Mouse (Mus musculus): Measurements from ENCODE around the gene Limd1. TPM values are rescaled to one million over a fixed set of nuclear protein-coding genes. Genes with fewer than 3 reads are reported as not detected.

Limd1 gene
- polyA plus RNA-seq, 1 experiment from 2014 or later: 53.3 TPM

- ATAC-seq (ENCODE audit: insufficient number of reproducible peaks, low FRiP score, low TSS enrichment, low read depth): no peak
- Histone ChIP-seq H3K4me3 (no peak overlapping the region), H3K9ac (no peak overlapping the region), H3K27me3 (no peaks in the 10 kb centered on the region), H3K27ac (no peak overlapping the region), H3K4me1 (no peaks in the 10 kb centered on the region), H3K36me3 (peaks cover 15% of the 10 kb centered on the region; the same call in 1 of the 2 replicates), H3K9me3 (no peaks in the 10 kb centered on the region), H3K4me2 (no peak overlapping the region)
- WGBS: 73% methylated on average over 2 of the region's 2 CpGs
These were observed 61.3 kb downstream of the Limd1 start for GRCm38 (mm10) chr9:123539823-123540222.

GRCm38 (mm10) chr9:123554599-123554998, 76.1 kb downstream of the Limd1 start:
- Histone ChIP-seq H3K27ac (no peak overlapping the region), H3K9me3 (no peaks in the 10 kb centered on the region), H3K36me3 (peaks cover 81% of the 10 kb centered on the region), H3K9ac (no peak overlapping the region), H3K4me1 (no peaks in the 10 kb centered on the region), H3K4me3 (no peak overlapping the region), H3K4me2 (no peak overlapping the region), H3K27me3 (no peaks in the 10 kb centered on the region)
- ATAC-seq (ENCODE audit: insufficient number of reproducible peaks, low FRiP score, low TSS enrichment, low read depth): no peak
- WGBS: 31% methylated on average over 3 of the region's 3 CpGs

Other genes with a start within 250 kb of the Limd1 start
- gene Tmem158, start 217.9 kb upstream of the Limd1 start, polyA plus RNA-seq (2015; fragmentation: Nextera tagmentation; extraction: Ambion mirVana): 13.6 and 18.7 TPM in 2 replicates
- 846 and 1,100 TPM in 2 replicates for gene Lars2, start 111.8 kb upstream of the Limd1 start, polyA plus RNA-seq (2015; fragmentation: Nextera tagmentation; extraction: Ambion mirVana)
- 51.9 and 55.8 TPM in 2 replicates for gene Sacm1l, start 51.1 kb downstream of the Limd1 start, polyA plus RNA-seq (2015; fragmentation: Nextera tagmentation; extraction: Ambion mirVana)
- 0.15 and 0.18 TPM in 2 replicates for gene Slc6a20b, start 153.9 kb downstream of the Limd1 start, polyA plus RNA-seq (2015; fragmentation: Nextera tagmentation; extraction: Ambion mirVana)
- gene Ccr9, start 199.7 kb downstream of the Limd1 start, polyA plus RNA-seq (2015; fragmentation: Nextera tagmentation; extraction: Ambion mirVana): 0.24 and 0.27 TPM in 2 replicates
- 0.17 TPM in 1 of 2 replicates, not detected in the other for gene Slc6a20a, start 200.2 kb downstream of the Limd1 start, polyA plus RNA-seq (2015; fragmentation: Nextera tagmentation; extraction: Ambion mirVana)
- gene Lztfl1, start 239.0 kb downstream of the Limd1 start, polyA plus RNA-seq (2015; fragmentation: Nextera tagmentation; extraction: Ambion mirVana): 63.1 and 69.1 TPM in 2 replicates